Mouse (Mus musculus) bone marrow macrophage, adult 2 months (primary cell): Measurements from ENCODE around the gene Capns1.

ENCODE experiments used
- CTCF ChIP-seq: IDR thresholded peaks from 2 replicates; pipeline ENCODE4 v1.5.1; 2012; ENCODE audit warnings: low read depth, mild to moderate bottlenecking, low read length, moderate library complexity
- POLR2A ChIP-seq: IDR thresholded peaks from 2 replicates; pipeline ENCODE4 v1.6.1; 2012; ENCODE audit warnings: mild to moderate bottlenecking, low read depth, low read length, borderline replicate concordance

DNA sequence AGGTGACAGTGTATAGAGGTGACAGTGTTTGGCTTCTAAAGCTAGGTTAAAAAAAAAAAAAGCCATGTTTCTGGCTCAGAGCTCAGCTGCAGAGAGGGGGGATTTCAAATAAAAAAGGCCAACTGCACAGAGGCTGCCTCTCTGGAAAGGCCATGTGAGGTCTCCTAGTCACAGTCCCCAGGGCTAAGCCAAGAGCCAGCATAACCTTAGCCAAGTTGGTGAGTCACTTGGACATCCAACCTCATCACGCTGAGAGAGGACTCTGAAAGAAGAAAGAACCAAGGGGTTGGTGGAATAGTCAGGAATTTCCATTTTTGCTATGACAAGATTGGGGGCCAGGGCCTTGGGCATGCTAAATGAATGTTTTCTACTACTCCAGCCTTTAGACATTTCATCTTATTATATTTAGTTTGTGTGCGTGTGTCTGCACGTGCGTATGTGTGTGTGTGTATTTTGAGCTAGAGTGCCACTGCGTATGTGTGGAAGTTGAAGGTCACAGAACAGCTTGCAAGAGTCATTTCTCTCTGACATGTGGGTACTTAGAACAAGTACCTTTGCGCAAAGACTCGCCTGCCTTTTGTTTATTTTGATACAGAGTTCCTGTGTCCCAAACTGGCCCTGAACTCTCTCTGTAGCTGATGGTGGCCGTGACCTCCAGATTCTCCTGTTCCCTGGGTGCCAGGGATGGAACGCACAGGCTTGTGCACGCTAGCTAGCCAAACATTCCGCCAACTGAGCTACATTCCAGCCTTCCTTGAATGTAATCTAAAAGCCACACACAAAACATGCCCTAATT is 4.5 kb upstream of the Capns1 start:
- TF ChIP-seq CTCF = no peak
- TF ChIP-seq POLR2A = no peak
